ENCODE assay signal across 1 mouse cellular context in the genomic region with DNA sequence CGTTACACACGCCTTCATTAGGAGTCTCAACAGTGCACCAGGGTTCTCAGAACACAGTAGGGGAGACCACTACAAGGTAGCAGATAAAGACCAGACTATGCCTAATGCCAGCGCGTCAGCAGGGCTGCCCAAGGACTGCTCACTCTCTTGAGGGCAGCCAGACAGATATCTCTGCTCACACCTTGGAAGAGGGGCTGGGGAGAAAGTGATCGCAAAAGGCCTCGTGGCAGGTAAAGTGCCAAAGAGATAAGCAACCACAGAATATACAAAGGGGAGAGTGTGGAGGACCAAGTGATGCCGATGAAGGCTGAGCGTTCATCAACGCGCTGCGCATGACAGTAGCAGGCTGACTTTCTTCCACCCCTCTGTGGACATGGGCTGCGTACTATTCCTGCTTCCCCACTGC.
TF ChIP-seq lines count a peak whose summit lies in the region.

No protein-coding gene starts in this region.

TF ChIP-seq in MEL, 35 proteins besides CTCF, POLR2A, EP300 and RAD21:
- TF ChIP-seq MAX (IDR thresholded peaks at IDR 0.05; ENCODE audit: low read length) (no peak), TAL1 (IDR thresholded peaks at IDR 0.05; ENCODE audit: low read length) (peak; percentile 65), TCF12 (IDR thresholded peaks at IDR 0.05; ENCODE audit: low read depth, low read length) (peak; percentile 41; the same call in 1 of the 2 replicates), UBTF (IDR thresholded peaks at IDR 0.05; ENCODE audit: borderline replicate concordance, insufficient read depth, low read depth, low read length) (no peak), MYB (IDR thresholded peaks at IDR 0.05; ENCODE audit: low read depth, low read length) (no peak), ZNF384 (IDR thresholded peaks at IDR 0.05; ENCODE audit: low read depth, low read length) (no peak), RCOR1 (IDR thresholded peaks at IDR 0.05; ENCODE audit: low read depth, low read length) (no peak), USF2 (IDR thresholded peaks at IDR 0.05; ENCODE audit: borderline replicate concordance in 1 of 2, insufficient read depth in 1 of 2, low read depth in 1 of 2, low read length in 2 of 2) (no peak), ZKSCAN1 (IDR thresholded peaks at IDR 0.05; ENCODE audit: low read depth, low read length) (no peak), CHD2 (IDR thresholded peaks at IDR 0.05; ENCODE audit: low read length) (no peak), MEF2A (IDR thresholded peaks at IDR 0.05; ENCODE audit: extremely low read depth, insufficient replicate concordance, low read depth, low read length, poor library complexity, severe bottlenecking) (no peak), NRF1 (IDR thresholded peaks at IDR 0.05; ENCODE audit: insufficient read depth, low read depth, low read length, poor library complexity, severe bottlenecking) (peak; percentile 64), HCFC1 (IDR thresholded peaks at IDR 0.05; ENCODE audit: low read depth, low read length) (no peak), GATA1 (IDR thresholded peaks at IDR 0.05; ENCODE audit: low read depth, low read length) (peak; percentile 60), MXI1 (IDR thresholded peaks at IDR 0.05; ENCODE audit: low read depth, low read length) (no peak), E2F4 (IDR thresholded peaks at IDR 0.05; ENCODE audit: borderline replicate concordance, low read depth, low read length) (no peak), TBP (IDR thresholded peaks at IDR 0.05; ENCODE audit: low read depth, low read length) (0 out of 2 replicates have a peak, but pooled peaks have one; percentile 12)
